Mouse (Mus musculus) intestine, postnatal 0 days (tissue): ENCODE data around the gene Zdhhc18. TPM values are rescaled to one million over a fixed set of nuclear protein-coding genes. Genes with fewer than 3 reads are reported as not detected.

Experiments used
- ATAC-seq: fragments of 200-750 bp; cut with Nextera tagmentation; 2 replicates; pipeline ENCODE4 v1.8.0; 2017; ENCODE audit warnings: mild to moderate bottlenecking, moderate TSS enrichment, moderate library complexity
- H3K27ac ChIP-seq: fragments of 300-500 bp; sonication (generic); 2 replicates; pipeline ENCODE4 v1.5.1; 2014; ENCODE audit warnings: mild to moderate bottlenecking, low read depth, low read length, moderate library complexity
- H3K27me3 ChIP-seq: fragments of 300-500 bp; sonication (generic); replicated peaks from 2 replicates; pipeline ENCODE4 v1.6.1; 2014; ENCODE audit warnings: low read length, mixed read lengths; ENCODE audit not compliant: control insufficient read depth, insufficient read depth
- H3K36me3 ChIP-seq: fragments of 300-500 bp; sonication (generic); 2 replicates; pipeline ENCODE4 v1.6.1; 2014; ENCODE audit warnings: mild to moderate bottlenecking, moderate library complexity; ENCODE audit not compliant: control insufficient read depth, insufficient read depth
- H3K4me1 ChIP-seq: fragments of 300-500 bp; sonication (generic); replicated peaks from 2 replicates; pipeline ENCODE4 v1.6.1; 2014; ENCODE audit warnings: antibody characterized with exemption, low read length, mixed read lengths; ENCODE audit not compliant: control insufficient read depth, insufficient read depth
- H3K4me2 ChIP-seq: fragments of 300-500 bp; sonication (generic); replicated peaks from 2 replicates; pipeline ENCODE4 v1.6.1; 2014; ENCODE audit warnings: low read depth, mild to moderate bottlenecking, moderate library complexity
- H3K4me3 ChIP-seq: fragments of 300-500 bp; sonication (generic); 2 replicates; pipeline ENCODE4 v1.5.1; 2014; ENCODE audit warnings: low read depth, low read length
- H3K9ac ChIP-seq: fragments of 300-500 bp; sonication (generic); 2 replicates; pipeline ENCODE4 v1.6.1; 2014; ENCODE audit warnings: mild to moderate bottlenecking, low read depth, low read length
- H3K9me3 ChIP-seq: fragments of 300-500 bp; sonication (generic); 2 replicates; pipeline ENCODE4 v1.6.1; 2016; ENCODE audit warnings: mixed run types; ENCODE audit not compliant: control insufficient read depth
- CTCF ChIP-seq: sonication (generic); IDR thresholded peaks from 2 replicates; pipeline ENCODE4 v1.5.1; 2016; ENCODE audit warnings: low read depth, mild to moderate bottlenecking, control low read depth, antibody characterized with exemption, moderate library complexity
- WGBS: fragments of 180-500 bp; shearing (Covaris S2); extraction: QIAGEN DNeasy Blood & Tissue Kit; methylation state at CpG from one replicate; pipeline ENCODE4 v1.1.7; 2014; 5-methylcytosine and 5-hydroxymethylcytosine counted together
- polyA plus RNA-seq: library from polyadenylated mRNA; unstranded; fragments of >200 nt; fragmentation: Nextera tagmentation; extraction: Ambion mirVana; gene quantifications from 2 replicates; pipeline ENCODE4 v1.2.1, GENCODE M21; 2015

Gene Zdhhc18
- polyA plus RNA-seq, 1 experiment from 2014 or later = 2.3 TPM

- no peak for TF ChIP-seq CTCF
- no peaks in the 10 kb centered on the region for H3K27me3 ChIP-seq
- H3K9me3 ChIP-seq = no peaks in the 10 kb centered on the region
- H3K36me3 ChIP-seq = peaks cover 6% of the 10 kb centered on the region; the same call in 1 of the 2 replicates
- WGBS = 9% methylated on average over 9 of the region's 9 CpGs
- 0 out of 2 replicates have a peak, but pooled peaks cover 2% of the 10 kb centered on the region for H3K4me1 ChIP-seq
- no peak for ATAC-seq
- H3K9ac ChIP-seq = peak overlapping the region; percentile 57
- H3K4me2 ChIP-seq = peak overlapping the region; percentile 82
- peak overlapping the region; percentile 97 for H3K27ac ChIP-seq
- H3K4me3 ChIP-seq = peak overlapping the region; percentile 40
Observed at GRCm38 (mm10) chr4:133600306-133600705, 49.6 kb downstream of the Zdhhc18 start.

GRCm38 (mm10) chr4:133599571-133600073 is 50.3 kb downstream of the Zdhhc18 start:
- under 1% methylated on average over 50 of the region's 50 CpGs for WGBS
- Histone ChIP-seq H3K4me2 (peak overlapping the region; percentile 82), H3K4me1 (0 out of 2 replicates have a peak, but pooled peaks cover 2% of the 10 kb centered on the region), H3K36me3 (peaks cover 8% of the 10 kb centered on the region; the same call in 1 of the 2 replicates), H3K9me3 (no peaks in the 10 kb centered on the region), H3K27me3 (no peaks in the 10 kb centered on the region), H3K27ac (peak overlapping the region; percentile 97), H3K9ac (peak overlapping the region; percentile 57), H3K4me3 (peak overlapping the region; percentile 40)
- peak; percentile 85 for ATAC-seq
- no peak for TF ChIP-seq CTCF

- Histone ChIP-seq H3K36me3 (peaks cover 9% of the 10 kb centered on the region; the same call in 1 of the 2 replicates), H3K4me2 (peak overlapping the region; percentile 82), H3K27me3 (no peaks in the 10 kb centered on the region), H3K9me3 (no peaks in the 10 kb centered on the region), H3K27ac (peak overlapping the region; percentile 97), H3K4me3 (peak overlapping the region; percentile 40), H3K9ac (peak overlapping the region; percentile 57), H3K4me1 (0 out of 2 replicates have a peak, but pooled peaks cover 2% of the 10 kb centered on the region)
- TF ChIP-seq CTCF = no peak
- 10% methylated on average over 7 of the region's 7 CpGs for WGBS
- 0 out of 2 replicates have a peak, but pooled peaks have one; percentile 8 for ATAC-seq
Observed at GRCm38 (mm10) chr4:133599116-133599515, 50.8 kb downstream of the Zdhhc18 start.

GRCm38 (mm10) chr4:133598616-133599015 is 51.3 kb downstream of the Zdhhc18 start:
- TF ChIP-seq CTCF = no peak
- 22% methylated on average over 4 of the region's 4 CpGs for WGBS
- Histone ChIP-seq H3K4me2 (peak overlapping the region; percentile 82), H3K4me1 (0 out of 2 replicates have a peak, but pooled peaks cover 2% of the 10 kb centered on the region), H3K9ac (peak overlapping the region; percentile 64), H3K27me3 (no peaks in the 10 kb centered on the region), H3K27ac (peak overlapping the region; percentile 97), H3K36me3 (peaks cover 7% of the 10 kb centered on the region; the same call in 1 of the 2 replicates), H3K4me3 (peak overlapping the region; percentile 40), H3K9me3 (no peaks in the 10 kb centered on the region)
- ATAC-seq = peak; percentile 72

GRCm38 (mm10) chr4:133596084-133596483 is 53.9 kb downstream of the Zdhhc18 start:
- TF ChIP-seq CTCF = no peak
- no peaks in the 10 kb centered on the region for H3K27me3 ChIP-seq
- no peak overlapping the region for H3K4me3 ChIP-seq
- no peak overlapping the region for H3K4me2 ChIP-seq
- no peak overlapping the region for H3K9ac ChIP-seq
- no peaks in the 10 kb centered on the region for H3K9me3 ChIP-seq
- H3K27ac ChIP-seq = no peak overlapping the region
- H3K4me1 ChIP-seq = 0 out of 2 replicates have a peak, but pooled peaks cover 2% of the 10 kb centered on the region
- peaks cover 9% of the 10 kb centered on the region for H3K36me3 ChIP-seq
- 84% methylated on average over 6 of the region's 6 CpGs for WGBS
- ATAC-seq = no peak

GRCm38 (mm10) chr4:133595538-133595937 is 54.4 kb downstream of the Zdhhc18 start:
- Histone ChIP-seq H3K36me3 (peaks cover 13% of the 10 kb centered on the region), H3K4me3 (no peak overlapping the region), H3K27ac (no peak overlapping the region), H3K9me3 (no peaks in the 10 kb centered on the region), H3K27me3 (no peaks in the 10 kb centered on the region), H3K4me2 (no peak overlapping the region), H3K4me1 (0 out of 2 replicates have a peak, but pooled peaks cover 2% of the 10 kb centered on the region), H3K9ac (no peak overlapping the region)
- TF ChIP-seq CTCF = no peak
- WGBS = 68% methylated on average over 7 of the region's 7 CpGs
- no peak for ATAC-seq
